Comparison of ENCODE assay signal across 8 mouse cellular contexts in genomic region chr17:3085152-3085551, GRCm38 (mm10). TPM values are rescaled to one million over a fixed set of nuclear protein-coding genes. Genes with fewer than 3 reads are reported as not detected.
DNase-seq lines count a peak whose midpoint lies in the region; ATAC-seq and TF ChIP-seq lines count a peak whose summit lies in the region.

No protein-coding gene starts in this region.

- no peak for DNase-seq in gastrocnemius, adult 2 months
- no peak for DNase-seq in gastrocnemius, adult 8-10 months (ENCODE audit: low spot score in 2 of 2)
- peak; percentile 41 for DNase-seq in A20 (ENCODE audit: low read depth, low spot score)
- peak; percentile 10 for DNase-seq in embryonic facial prominence, embryonic 11.5 days (ENCODE audit: low spot score)
- DNase-seq in limb, embryonic 10.5 days (ENCODE audit: low spot score) = no peak
- no peak for DNase-seq in lung, postnatal 10 days
- DNase-seq in adrenal gland, postnatal 25 days = no peak

- peaks cover 2% of the 10 kb centered on the region; the same call in 1 of the 2 replicates for H3K9me3 ChIP-seq in embryonic facial prominence, embryonic 11.5 days (replicated peaks; ENCODE audit: control insufficient read depth, low read length)
- peaks cover 2% of the 10 kb centered on the region for H3K9me3 ChIP-seq in limb, embryonic 10.5 days (replicated peaks)
- no peaks in the 10 kb centered on the region for H3K9me3 ChIP-seq in stomach, embryonic 16.5 days (replicated peaks; ENCODE audit: control insufficient read depth, low read length)

- H3K9ac ChIP-seq in embryonic facial prominence, embryonic 11.5 days (replicated peaks; ENCODE audit: low read length) = peak overlapping the region; percentile 60; the same call in 1 of the 2 replicates
- peak overlapping the region; percentile 80; the same call in 1 of the 2 replicates for H3K9ac ChIP-seq in stomach, embryonic 16.5 days (ENCODE audit: low read length)

- intact Hi-C loops in gastrocnemius, adult 2 months (cut with DNase I) = loop anchor here (2.0 kb wide), 2 partner anchors 30 to 140 kb away; partner anchors contain the start of gene Scaf8

- ATAC-seq in embryonic facial prominence, embryonic 11.5 days (replicated peaks; ENCODE audit: insufficient number of reproducible peaks, low FRiP score, low TSS enrichment, low read depth) = no peak
- ATAC-seq in stomach, embryonic 16.5 days (ENCODE audit: insufficient read depth, low FRiP score) = no peak

- 67% methylated on average over 3 of the region's 3 CpGs for WGBS in embryonic facial prominence, embryonic 11.5 days
- 62% methylated on average over 3 of the region's 3 CpGs for WGBS in limb, embryonic 10.5 days
- WGBS in stomach, embryonic 16.5 days = 64% methylated on average over 3 of the region's 3 CpGs

- no peaks in the 10 kb centered on the region for H3K4me1 ChIP-seq in embryonic facial prominence, embryonic 11.5 days (ENCODE audit: control insufficient read depth, insufficient read depth, low read length)
- no peaks in the 10 kb centered on the region for H3K4me1 ChIP-seq in limb, embryonic 10.5 days
- no peaks in the 10 kb centered on the region; the same call in 1 of the 2 replicates for H3K4me1 ChIP-seq in stomach, embryonic 16.5 days (ENCODE audit: control insufficient read depth, insufficient read depth, low read length)

- H3K36me3 ChIP-seq in embryonic facial prominence, embryonic 11.5 days (replicated peaks; ENCODE audit: control insufficient read depth, insufficient read depth, low read depth, low read length) = no peaks in the 10 kb centered on the region
- H3K36me3 ChIP-seq in limb, embryonic 10.5 days = no peaks in the 10 kb centered on the region
- H3K36me3 ChIP-seq in stomach, embryonic 16.5 days (ENCODE audit: control insufficient read depth, insufficient read depth, low read length) = no peaks in the 10 kb centered on the region

- no peak overlapping the region; the same call in 1 of the 2 replicates for H3K4me2 ChIP-seq in embryonic facial prominence, embryonic 11.5 days (ENCODE audit: low read depth, low read length)
- H3K4me2 ChIP-seq in stomach, embryonic 16.5 days (ENCODE audit: low read depth, low read length) = peak overlapping the region; percentile 73

- H3K27ac ChIP-seq in gastrocnemius, adult 2 months = no peak overlapping the region
- H3K27ac ChIP-seq in embryonic facial prominence, embryonic 11.5 days (replicated peaks; ENCODE audit: low read depth, low read length) = no peak overlapping the region
- 0 out of 2 replicates have a peak overlapping the region, but pooled peaks have one; percentile 81 for H3K27ac ChIP-seq in limb, embryonic 10.5 days
- H3K27ac ChIP-seq in stomach, embryonic 16.5 days (ENCODE audit: low read length) = no peak overlapping the region

- TF ChIP-seq CTCF in gastrocnemius, adult 2 months (IDR thresholded peaks at IDR 0.05) = no peak

- no peaks in the 10 kb centered on the region for H3K27me3 ChIP-seq in embryonic facial prominence, embryonic 11.5 days (ENCODE audit: control insufficient read depth, insufficient read depth, low read length)
- H3K27me3 ChIP-seq in limb, embryonic 10.5 days (ENCODE audit: low read depth, poor library complexity, severe bottlenecking) = no peaks in the 10 kb centered on the region
- H3K27me3 ChIP-seq in stomach, embryonic 16.5 days (ENCODE audit: control insufficient read depth, insufficient read depth, low read length) = no peaks in the 10 kb centered on the region

- H3K4me3 ChIP-seq in gastrocnemius, adult 2 months = peak overlapping the region; percentile 89
- peak overlapping the region; percentile 41 for H3K4me3 ChIP-seq in embryonic facial prominence, embryonic 11.5 days (ENCODE audit: low read depth, low read length)
- H3K4me3 ChIP-seq in limb, embryonic 10.5 days = peak overlapping the region; percentile 58
- H3K4me3 ChIP-seq in stomach, embryonic 16.5 days (replicated peaks; ENCODE audit: low read length) = peak overlapping the region; percentile 59

RNA-seq across cellular contexts. Expression of gene Scaf8, which starts 29.6 kb away (rescaled TPM):
- total RNA-seq in gastrocnemius, adult 2 months (2021) = 10 to 100 TPM; 22.6 to 25.2 TPM
- 10 to 100 TPM; 21.0 to 25.8 (median 22.5) TPM for total RNA-seq in gastrocnemius, adult 8-10 months (2022)
- polyA plus RNA-seq in embryonic facial prominence, embryonic 11.5 days (2014; fragmentation: Nextera tagmentation; extraction: Ambion mirVana) = 25.6 and 28.5 TPM in 2 replicates
- polyA plus RNA-seq in limb, embryonic 10.5 days (2016; fragmentation: Nextera tagmentation; extraction: Ambion mirVana) = 23.1 and 27.1 TPM in 2 replicates
- polyA plus RNA-seq in stomach, embryonic 16.5 days (2015; fragmentation: Nextera tagmentation; extraction: Ambion mirVana) = 15.7 and 16.4 TPM in 2 replicates
- 46.5 and 47.1 TPM in 2 replicates for total RNA-seq in adrenal gland, postnatal 25 days (2021)

Comparison
In these comparisons a context has a peak if more than half of its experiments do, and no peak if none do; other contexts are left out.
1. DNase-seq: peak in A20 (single experiment) and embryonic facial prominence, embryonic 11.5 days (single experiment); none in gastrocnemius, adult 2 months (single experiment), gastrocnemius, adult 8-10 months (0 of 2), limb, embryonic 10.5 days (single experiment), lung, postnatal 10 days (single experiment) and adrenal gland, postnatal 25 days (single experiment).
2. Peak in every context shown above with its lines, with median percentiles within 50 percentile points of each other: H3K4me3 ChIP-seq.